In the genomic region with DNA sequence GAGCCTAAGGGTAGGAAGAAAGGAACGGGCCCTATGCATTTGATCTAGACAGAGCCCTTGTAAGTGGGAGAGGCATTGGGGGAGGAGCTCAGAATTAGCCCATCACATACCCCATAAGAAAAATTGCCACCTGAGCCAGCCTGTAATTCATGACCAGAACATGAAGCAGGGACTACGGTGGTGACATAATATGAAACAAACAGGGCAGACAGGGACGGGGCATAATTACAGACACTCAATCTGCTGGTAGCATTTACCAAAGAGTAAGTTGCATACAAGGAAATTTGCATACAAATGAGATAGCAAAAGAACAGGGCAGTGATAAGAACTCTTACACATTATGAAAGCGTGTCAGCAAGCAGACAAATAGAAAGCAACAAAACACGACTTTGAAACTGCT, we compare ENCODE assay signal across 21 mouse cellular contexts. TPM values are rescaled to one million over a fixed set of nuclear protein-coding genes. Genes with fewer than 3 reads are reported as not detected.
DNase-seq lines count a peak whose midpoint lies in the region; ATAC-seq and TF ChIP-seq lines count a peak whose summit lies in the region.
"Had no signal": no experiment of that assay in that cellular context is flagged by ENCODE, and none has a peak within 500 bp of the region (broad histone marks: within the 10 kb centered on the region; RNA-seq: fewer than 3 reads in every experiment).

No protein-coding gene starts in this region.

- no peak overlapping the region for H3K9ac ChIP-seq in forebrain, postnatal 0 days
- no peak overlapping the region for H3K9ac ChIP-seq in forebrain, embryonic 12.5 days
- no peak overlapping the region for H3K9ac ChIP-seq in neural tube, embryonic 13.5 days
- H3K9ac ChIP-seq in neural tube, embryonic 14.5 days (replicated peaks; ENCODE audit: low read depth, low read length) = no peak overlapping the region
- H3K9ac ChIP-seq: embryonic facial prominence, embryonic 12.5 days; forebrain, embryonic 13.5 days; heart, embryonic 12.5 days; hindbrain, embryonic 15.5 days had no signal

- H3K36me3 ChIP-seq in forebrain, postnatal 0 days (ENCODE audit: insufficient read depth) = no peaks in the 10 kb centered on the region
- no peaks in the 10 kb centered on the region for H3K36me3 ChIP-seq in forebrain, embryonic 12.5 days (replicated peaks)
- H3K36me3 ChIP-seq in neural tube, embryonic 13.5 days = no peaks in the 10 kb centered on the region
- no peaks in the 10 kb centered on the region for H3K36me3 ChIP-seq in neural tube, embryonic 14.5 days (ENCODE audit: control insufficient read depth, insufficient read depth, low read length)
- H3K36me3 ChIP-seq: embryonic facial prominence, embryonic 12.5 days; heart, embryonic 12.5 days; hindbrain, embryonic 10.5 days; hindbrain, embryonic 15.5 days had no signal

- no peaks in the 10 kb centered on the region for H3K4me1 ChIP-seq in forebrain, postnatal 0 days (ENCODE audit: insufficient read depth)
- no peaks in the 10 kb centered on the region for H3K4me1 ChIP-seq in forebrain, embryonic 12.5 days
- peaks cover 10% of the 10 kb centered on the region; the same call in 1 of the 2 replicates for H3K4me1 ChIP-seq in neural tube, embryonic 13.5 days (replicated peaks)
- no peaks in the 10 kb centered on the region for H3K4me1 ChIP-seq in neural tube, embryonic 14.5 days (ENCODE audit: control insufficient read depth, insufficient read depth, low read length)
- H3K4me1 ChIP-seq: embryonic facial prominence, embryonic 12.5 days; hindbrain, embryonic 10.5 days; hindbrain, embryonic 15.5 days had no signal

- no peak overlapping the region for H3K4me2 ChIP-seq in forebrain, postnatal 0 days (ENCODE audit: low read depth)
- no peak overlapping the region for H3K4me2 ChIP-seq in forebrain, embryonic 12.5 days
- H3K4me2 ChIP-seq in neural tube, embryonic 13.5 days = no peak overlapping the region
- no peak overlapping the region for H3K4me2 ChIP-seq in neural tube, embryonic 14.5 days (ENCODE audit: low read depth, low read length)
- H3K4me2 ChIP-seq: embryonic facial prominence, embryonic 12.5 days; forebrain, embryonic 13.5 days; heart, embryonic 12.5 days; hindbrain, embryonic 15.5 days had no signal

- no peak overlapping the region for H3K4me3 ChIP-seq in forebrain, postnatal 0 days (ENCODE audit: low read depth, low read length)
- no peak overlapping the region for H3K4me3 ChIP-seq in forebrain, embryonic 12.5 days (replicated peaks)
- no peak overlapping the region for H3K4me3 ChIP-seq in neural tube, embryonic 13.5 days
- H3K4me3 ChIP-seq in neural tube, embryonic 14.5 days (ENCODE audit: low read depth, low read length) = no peak overlapping the region
- H3K4me3 ChIP-seq: embryonic facial prominence, embryonic 12.5 days; forebrain, embryonic 13.5 days; gastrocnemius, adult 2 months; heart, embryonic 12.5 days; hindbrain, embryonic 10.5 days; hindbrain, embryonic 15.5 days had no signal

- no peaks in the 10 kb centered on the region for H3K27me3 ChIP-seq in forebrain, postnatal 0 days (ENCODE audit: insufficient read depth, low read length)
- no peaks in the 10 kb centered on the region for H3K27me3 ChIP-seq in forebrain, embryonic 12.5 days
- no peaks in the 10 kb centered on the region for H3K27me3 ChIP-seq in neural tube, embryonic 13.5 days
- H3K27me3 ChIP-seq in neural tube, embryonic 14.5 days (ENCODE audit: control insufficient read depth, insufficient read depth, low read length) = no peaks in the 10 kb centered on the region
- H3K27me3 ChIP-seq: CH12.LX; embryonic facial prominence, embryonic 12.5 days; forebrain, embryonic 13.5 days; heart, embryonic 12.5 days; hindbrain, embryonic 15.5 days had no signal

- H3K27ac ChIP-seq in forebrain, postnatal 0 days (ENCODE audit: low read depth, low read length) = no peak overlapping the region
- H3K27ac ChIP-seq in forebrain, embryonic 12.5 days = no peak overlapping the region
- H3K27ac ChIP-seq in neural tube, embryonic 13.5 days (replicated peaks) = 0 out of 2 replicates have a peak overlapping the region, but pooled peaks have one; percentile 2
- H3K27ac ChIP-seq in neural tube, embryonic 14.5 days (ENCODE audit: low read depth, low read length) = no peak overlapping the region
- H3K27ac ChIP-seq: embryonic facial prominence, embryonic 12.5 days; forebrain, embryonic 13.5 days; gastrocnemius, adult 2 months; hindbrain, embryonic 10.5 days; hindbrain, embryonic 15.5 days had no signal

- TF ChIP-seq CTCF in forebrain, postnatal 0 days (IDR thresholded peaks at IDR 0.05; ENCODE audit: low read depth) = no peak

- WGBS in forebrain, postnatal 0 days = 47% methylated on average over 5 of the region's 5 CpGs
- 64% methylated on average over 5 of the region's 5 CpGs for WGBS in forebrain, embryonic 12.5 days
- 47% methylated on average over 5 of the region's 5 CpGs for WGBS in neural tube, embryonic 13.5 days
- 38% methylated on average over 5 of the region's 5 CpGs for WGBS in neural tube, embryonic 14.5 days

- 0 out of 2 replicates have a peak, but pooled peaks have one; percentile 14 for ATAC-seq in forebrain, postnatal 0 days
- no peak for ATAC-seq in forebrain, embryonic 12.5 days (ENCODE audit: low FRiP score)
- ATAC-seq in neural tube, embryonic 13.5 days (ENCODE audit: low read depth) = peak; percentile 63; the same call in 1 of the 2 replicates
- ATAC-seq in neural tube, embryonic 14.5 days (ENCODE audit: low read depth) = peak; percentile 44; the same call in 1 of the 2 replicates
- ATAC-seq: forebrain, embryonic 13.5 days had no signal

- DNase-seq in forebrain, postnatal 0 days = peak; percentile 5
- DNase-seq in neural tube, embryonic 10.5 days (ENCODE audit: extremely low spot score, low spot score) = no peak
- DNase-seq in adipocyte (ENCODE audit: low spot score) = no peak
- no peak for DNase-seq in Muller cell, postnatal 12 days (ENCODE audit: inconsistent ontology term)
- DNase-seq: adrenal gland, postnatal 10 days; cerebellum, adult 11-12 months; cerebellum, adult 9-10 months; cerebellum, postnatal 25 days; gastrocnemius, adult 2 months; gastrocnemius, postnatal 25 days; kidney, adult 11 months had no signal

- no peaks in the 10 kb centered on the region for H3K9me3 ChIP-seq in forebrain, postnatal 0 days (ENCODE audit: low read length)
- no peaks in the 10 kb centered on the region for H3K9me3 ChIP-seq in forebrain, embryonic 12.5 days
- H3K9me3 ChIP-seq in neural tube, embryonic 13.5 days = no peaks in the 10 kb centered on the region
- H3K9me3 ChIP-seq in neural tube, embryonic 14.5 days (ENCODE audit: control insufficient read depth, low read length) = no peaks in the 10 kb centered on the region
- H3K9me3 ChIP-seq: embryonic facial prominence, embryonic 12.5 days; forebrain, embryonic 13.5 days; heart, embryonic 12.5 days; hindbrain, embryonic 15.5 days had no signal

RNA-seq across cellular contexts. Expression of a gene that starts 6.3 kb away (rescaled TPM):
- 85.1 and 102 TPM in 2 replicates for total RNA-seq in forebrain, postnatal 0 days (2014; rRNA removed)
- 20.6 and 21.8 TPM in 2 replicates for polyA plus RNA-seq in forebrain, postnatal 0 days (2015; fragmentation: Nextera tagmentation; extraction: Ambion mirVana)
- 15.1 and 25.7 TPM in 2 replicates for polyA plus RNA-seq in forebrain, embryonic 12.5 days (2016; fragmentation: Nextera tagmentation; extraction: Ambion mirVana)
- polyA plus RNA-seq in neural tube, embryonic 13.5 days (2015; fragmentation: Nextera tagmentation; extraction: Ambion mirVana) = 32.1 and 32.3 TPM in 2 replicates
- polyA plus RNA-seq in neural tube, embryonic 14.5 days (2014; fragmentation: Nextera tagmentation; extraction: Ambion mirVana) = 26.6 and 34.8 TPM in 2 replicates
- polyA plus RNA-seq: C2C12 had no signal
